Mouse (Mus musculus): ENCODE measurements around the gene Fam181a. TPM values are rescaled to one million over a fixed set of nuclear protein-coding genes. Genes with fewer than 3 reads are reported as not detected.

Gene Fam181a
- polyA plus RNA-seq, 1 experiment, result not detected

- peak; percentile 56 for DNase-seq (ENCODE audit: low read depth, low spot score)
- WGBS, result 1% methylated on average over 3 of the region's 3 CpGs
Measured at GRCm38 (mm10) chr12:103348506-103348905, 37.7 kb downstream of the Fam181a start.

GRCm38 (mm10) chr12:103352735-103353134, 42.0 kb downstream of the Fam181a start:
- WGBS, result 72% methylated on average over 6 of the region's 6 CpGs

DNA sequence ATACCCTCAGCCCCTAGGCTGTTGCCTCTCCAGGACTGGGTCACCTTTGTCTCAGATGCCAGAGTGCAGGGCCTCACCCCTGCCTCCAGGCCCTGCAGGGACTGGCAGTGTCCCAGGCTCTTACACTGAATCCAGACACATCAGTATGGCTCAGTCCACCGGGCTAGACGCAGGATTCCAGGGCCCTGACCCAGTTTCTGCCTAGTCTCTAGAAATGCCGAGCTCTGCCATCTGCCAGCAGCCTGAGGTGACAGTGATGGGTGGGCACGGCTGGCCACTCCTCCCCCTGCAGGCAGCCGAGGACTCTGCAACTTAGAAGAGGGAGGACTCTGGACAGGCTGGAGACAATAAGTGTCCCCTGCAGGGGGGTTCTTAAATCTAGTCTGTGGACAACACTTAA, 42.8 kb downstream of the Fam181a start:
- DNase-seq (ENCODE audit: low read depth, low spot score), result no peak
- WGBS, result 12% methylated on average over 5 of the region's 5 CpGs

More at GRCm38 (mm10) chr12:103352735-103353134, 42.0 kb downstream of the Fam181a start:
- DNase-seq (ENCODE audit: low read depth, low spot score), result no peak

DNA sequence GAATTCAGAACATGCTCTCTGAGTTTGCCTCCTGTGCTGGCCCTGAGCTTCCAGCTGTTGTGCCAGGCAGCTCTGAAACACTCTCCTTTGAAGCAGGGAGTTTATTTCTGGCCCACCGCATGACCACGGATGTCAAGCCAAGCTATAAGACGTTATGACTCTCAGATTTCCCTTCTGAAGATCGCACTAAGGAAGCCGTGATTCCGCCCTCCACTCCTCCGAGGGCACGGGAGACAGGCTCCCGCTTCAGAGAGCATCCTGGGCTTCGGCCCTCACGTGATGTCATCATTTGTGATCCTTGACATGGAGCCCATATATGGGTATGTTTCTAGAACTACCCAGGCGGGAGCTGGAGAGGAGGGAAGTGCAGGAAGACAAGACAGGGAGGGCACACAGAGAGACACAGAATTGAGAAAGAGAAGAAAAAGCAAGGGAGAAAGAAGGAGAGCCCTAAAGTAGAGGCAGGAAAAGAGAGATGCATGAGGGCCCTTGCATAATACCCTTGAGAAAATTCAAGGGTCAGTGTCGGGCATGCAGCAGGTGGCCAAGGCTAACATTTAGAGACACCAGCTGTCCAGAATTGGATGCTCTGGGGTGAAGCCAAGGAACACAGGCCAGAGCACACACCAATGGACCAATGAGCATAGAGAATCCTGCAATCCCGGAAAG, 45.1 kb downstream of the Fam181a start, which contains the start of gene Asb2:
TSS of gene Asb2 (minus strand) at position 256 of the 669 bp plus-strand sequence.
- DNase-seq (ENCODE audit: low read depth, low spot score), result no peak
- WGBS, result 44% methylated on average over 14 of the region's 14 CpGs

GRCm38 (mm10) chr12:103356415-103356748, 45.6 kb downstream of the Fam181a start:
- no peak for DNase-seq (ENCODE audit: low read depth, low spot score)
- 83% methylated on average over 4 of the region's 4 CpGs for WGBS

- DNase-seq (ENCODE audit: low read depth, low spot score), result no peak
- WGBS, result 72% methylated on average over 8 of the region's 8 CpGs
Measured at GRCm38 (mm10) chr12:103358216-103358615, 47.4 kb downstream of the Fam181a start.

- DNase-seq (ENCODE audit: low read depth, low spot score), result no peak
- 57% methylated on average over 4 of the region's 4 CpGs for WGBS
Measured at GRCm38 (mm10) chr12:103358951-103359801, 48.4 kb downstream of the Fam181a start.

GRCm38 (mm10) chr12:103360812-103361211, 50.0 kb downstream of the Fam181a start:
- no peak for DNase-seq (ENCODE audit: low read depth, low spot score)
- WGBS, result 53% methylated on average over 8 of the region's 8 CpGs

- no peak for DNase-seq (ENCODE audit: low read depth, low spot score)
- 87% methylated on average over 17 of the region's 17 CpGs for WGBS
Measured at GRCm38 (mm10) chr12:103361539-103362307, 50.9 kb downstream of the Fam181a start.

DNA sequence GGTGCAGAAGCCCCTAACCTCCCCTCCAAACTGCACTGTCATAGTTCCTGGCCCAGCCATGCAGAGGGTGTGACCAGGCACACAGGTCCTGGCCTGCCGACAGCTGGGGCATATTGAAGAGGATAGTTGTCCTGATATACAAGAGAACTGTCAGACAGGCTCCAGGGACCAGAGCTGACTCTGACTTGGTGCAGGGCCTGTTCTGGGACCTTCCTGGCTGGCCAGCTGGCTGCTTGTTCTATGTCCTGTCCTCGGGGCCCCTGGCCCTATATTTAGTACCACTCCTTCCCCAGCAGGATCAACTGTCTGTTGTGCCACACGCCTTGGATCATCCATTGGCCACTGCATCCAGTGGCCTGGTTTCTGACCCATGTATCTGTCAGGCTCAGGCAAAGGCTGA, 51.6 kb downstream of the Fam181a start:
- WGBS, result 70% methylated on average over 3 of the region's 3 CpGs
- no peak for DNase-seq (ENCODE audit: low read depth, low spot score)

Other genes with a start within 250 kb of the Fam181a start
- gene Prima1, start 68.8 kb upstream of the Fam181a start, polyA plus RNA-seq (2012; rRNA removed), result 0.69 and 1.1 TPM in 2 replicates
- 48.6 and 57.7 TPM in 2 replicates for gene Asb2, start 45.0 kb downstream of the Fam181a start, polyA plus RNA-seq (2012; rRNA removed)
- 1.9 and 2.0 TPM in 2 replicates for gene Otub2, start 77.7 kb downstream of the Fam181a start, polyA plus RNA-seq (2012; rRNA removed)
- gene 9330161L09Rik, start 96.8 kb downstream of the Fam181a start, polyA plus RNA-seq (2012; rRNA removed), result 0.57 and 0.60 TPM in 2 replicates
- 29.8 and 37.2 TPM in 2 replicates for gene Ddx24, start 114.9 kb downstream of the Fam181a start, polyA plus RNA-seq (2012; rRNA removed)
- gene Ifi27, start 123.2 kb downstream of the Fam181a start, polyA plus RNA-seq (2012; rRNA removed), result 108 and 125 TPM in 2 replicates
- 217 and 307 TPM in 2 replicates for gene Ifi27l2a, start 132.7 kb downstream of the Fam181a start, polyA plus RNA-seq (2012; rRNA removed)
- 179 and 656 TPM in 2 replicates for gene Ifi27l2b, start 146.2 kb downstream of the Fam181a start, polyA plus RNA-seq (2012; rRNA removed)
- 0.66 and 0.67 TPM in 2 replicates for gene Ppp4r4, start 221.3 kb downstream of the Fam181a start, polyA plus RNA-seq (2012; rRNA removed)

Data from large intestine, adult 2 months (tissue).